Comparison of ENCODE assay signal across 7 mouse cellular contexts in the genomic region with DNA sequence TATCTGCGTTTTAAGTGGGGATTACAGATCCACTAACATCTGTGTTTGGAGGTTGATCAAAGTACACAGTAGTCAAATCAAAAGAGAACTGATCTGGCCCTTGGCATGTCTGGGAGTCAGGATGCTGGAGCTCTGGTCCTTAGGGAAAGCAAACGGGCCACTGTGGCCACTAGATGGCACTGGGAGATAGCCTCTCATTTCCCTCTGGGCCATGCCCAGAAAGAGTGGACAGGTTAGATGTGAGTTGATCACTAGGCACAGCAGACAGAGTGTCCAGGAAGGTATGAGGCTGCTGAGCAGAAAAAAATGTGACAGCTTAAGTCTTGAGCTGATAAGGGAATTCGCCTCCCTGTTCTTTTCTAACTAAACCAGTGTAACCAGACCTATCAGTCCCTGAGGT. TPM values are rescaled to one million over a fixed set of nuclear protein-coding genes. Genes with fewer than 3 reads are reported as not detected.
A peak's percentile ranks its signal among the peaks of the same experiment; 100 is the strongest.
DNase-seq lines count a peak whose midpoint lies in the region; TF ChIP-seq lines count a peak whose summit lies in the region.

No protein-coding gene starts in this region.

- peak; percentile 54 for TF ChIP-seq RAD21 in MEL (IDR thresholded peaks at IDR 0.05; ENCODE audit: low read depth, low read length)

- H3K9me3 ChIP-seq in MEL (replicated peaks; ENCODE audit: insufficient read depth, low read length) = no peaks in the 10 kb centered on the region

- H3K79me3 ChIP-seq in C2C12 (ENCODE audit: low read depth) = no peaks in the 10 kb centered on the region

- H3K4me1 ChIP-seq in MEL (ENCODE audit: control insufficient read depth in 1 of 2, insufficient read depth in 2 of 2, low read length in 2 of 2) = peaks cover 0 to 4% of the 10 kb centered on the region in 2 experiments; a peak in 3 of 4 replicates

- H3K79me2 ChIP-seq in C2C12 (ENCODE audit: control insufficient read depth, insufficient read depth) (no peaks in the 10 kb centered on the region), MEL (ENCODE audit: control insufficient read depth, insufficient read depth, low read length, poor library complexity) (no peaks in the 10 kb centered on the region)

- H3K27me3 ChIP-seq in C2C12 (ENCODE audit: control insufficient read depth, insufficient read depth, insufficient read length) (no peaks in the 10 kb centered on the region), MEL (ENCODE audit: control insufficient read depth in 1 of 2, insufficient read depth in 2 of 2, low read length in 2 of 2) (peaks cover 0 to 5% of the 10 kb centered on the region in 2 experiments; a peak in 2 of 4 replicates)

- peak; percentile 82 for TF ChIP-seq CTCF in C2C12 (IDR thresholded peaks at IDR 0.05; ENCODE audit: control insufficient read depth, insufficient read depth, insufficient read length)
- peak; percentile 41 to 65 (median 56) for TF ChIP-seq CTCF in MEL (IDR thresholded peaks at IDR 0.05 in 2 of 3, conservative IDR thresholded peaks at IDR 0.05 in 1 of 3; ENCODE audit: control insufficient read depth in 1 of 3, insufficient read depth in 1 of 3, low read depth in 2 of 3, low read length in 3 of 3, poor library complexity in 1 of 3, severe bottlenecking in 1 of 3)

- H3K36me3 ChIP-seq in C2C12 (ENCODE audit: control insufficient read depth, insufficient read depth) (no peaks in the 10 kb centered on the region), MEL (ENCODE audit: control insufficient read depth in 1 of 2, insufficient read depth in 2 of 2, low read length in 2 of 2) (no peaks in the 10 kb centered on the region)

- no peak overlapping the region for H3ac ChIP-seq in C2C12 (ENCODE audit: control insufficient read depth, insufficient read length, low read depth)

- DNase-seq in MEL (ENCODE audit: low read depth, low spot score) = peak; percentile 23
- peak; percentile 82 to 88 for DNase-seq in cerebellum, postnatal 25 days
- peak; percentile 37 for DNase-seq in gastrocnemius, postnatal 25 days
- peak; percentile 76 to 83 for DNase-seq in kidney, postnatal 4 days
- DNase-seq in lung, postnatal 14 days = peak; percentile 82
- peak; percentile 9 to 11 for DNase-seq in spleen, postnatal 14 days (ENCODE audit: low spot score in 2 of 2)

- TF ChIP-seq EP300 in MEL (IDR thresholded peaks at IDR 0.05; ENCODE audit: low read depth in 1 of 2, low read length in 2 of 2) = no peak

- H3K4me3 ChIP-seq in C2C12 (ENCODE audit: insufficient read depth, poor library complexity, severe bottlenecking) = no peak overlapping the region
- H3K4me3 ChIP-seq in MEL (ENCODE audit: control insufficient read depth in 1 of 2, insufficient read depth in 1 of 2, low read depth in 2 of 2, low read length in 2 of 2) = no peak overlapping the region

- TF ChIP-seq POLR2A in MEL (IDR thresholded peaks at IDR 0.05; ENCODE audit: control insufficient read depth in 1 of 2, insufficient read depth in 1 of 2, low read depth in 1 of 2, low read length in 2 of 2, poor library complexity in 1 of 2) = no peak

- no peak overlapping the region for H3K27ac ChIP-seq in MEL (ENCODE audit: control insufficient read depth, low read depth, low read length)

- no peak overlapping the region for H3K9ac ChIP-seq in MEL (ENCODE audit: control insufficient read depth, low read depth, low read length, poor library complexity, severe bottlenecking)

TF ChIP-seq in C2C12, 6 proteins besides CTCF, POLR2A, EP300 and RAD21:
- no peak for TF ChIP-seq FOSL1 (IDR thresholded peaks at IDR 0.05; ENCODE audit: insufficient read depth, low read length, poor library complexity, severe bottlenecking)
- no peak for TF ChIP-seq CEBPB (IDR thresholded peaks at IDR 0.05; ENCODE audit: low read depth)
- no peak for TF ChIP-seq MYOG (IDR thresholded peaks at IDR 0.05; ENCODE audit: control insufficient read depth, extremely low read depth, insufficient read length)
- no peak for TF ChIP-seq MAX (IDR thresholded peaks at IDR 0.05)
- TF ChIP-seq MYOD1 (IDR thresholded peaks at IDR 0.05; ENCODE audit: control insufficient read depth, insufficient read length, low read depth) = no peak
- no peak for TF ChIP-seq USF1 (IDR thresholded peaks at IDR 0.05; ENCODE audit: low read depth)

TF ChIP-seq in MEL, 35 proteins besides CTCF, POLR2A, EP300 and RAD21:
- TF ChIP-seq ZC3H11A (IDR thresholded peaks at IDR 0.05; ENCODE audit: low read depth, low read length) (peak; percentile 39; the same call in 1 of the 2 replicates), SMC3 (IDR thresholded peaks at IDR 0.05; ENCODE audit: low read depth, low read length) (peak; percentile 49), NELFE (IDR thresholded peaks at IDR 0.05; ENCODE audit: low read depth, low read length) (no peak), MAX (IDR thresholded peaks at IDR 0.05; ENCODE audit: low read length) (no peak)

RNA-seq across cellular contexts. Expression of a gene that starts 6.1 kb away (rescaled TPM):
- polyA plus RNA-seq in C2C12 (2012; fragmentation: generic; extraction: Trizol) (1.1 TPM), MEL (2012; ENCODE audit: insufficient read depth in 1 of 2, insufficient read length in 2 of 2, low read depth in 1 of 2, low replicate concordance in 2 of 2, missing spikeins in 1 of 2) (1 to 10 TPM in 1 of 2 experiments, not detected in 1; 2.3 TPM)
- total RNA-seq in MEL (2012; rRNA removed) = 0.35 and 0.39 TPM in 2 replicates
- total RNA-seq in gastrocnemius, postnatal 25 days (2021) = 1 to 10 TPM; 1.3 to 2.3 TPM

RNA-seq across cellular contexts. Expression of a gene that starts 15.5 kb away (rescaled TPM):
- polyA plus RNA-seq in C2C12 (2012; fragmentation: generic; extraction: Trizol) (0.59 TPM), MEL (2012; ENCODE audit: insufficient read depth in 1 of 2, insufficient read length in 2 of 2, low read depth in 1 of 2, low replicate concordance in 2 of 2, missing spikeins in 1 of 2) (10 to 100 TPM in 1 of 2 experiments, not detected in 1; 20.5 TPM)
- 13.5 and 13.8 TPM in 2 replicates for total RNA-seq in MEL (2012; rRNA removed)
- total RNA-seq in gastrocnemius, postnatal 25 days (2021) = 1 to 10 TPM; 8.5 to 9.5 TPM

Comparison
In these comparisons a context has a peak if more than half of its experiments do, and no peak if none do; other contexts are left out.
1. DNase-seq: peak in every context shown above with its lines; median percentile 85 in cerebellum, postnatal 25 days; 82 in lung, postnatal 14 days; 80 in kidney, postnatal 4 days; 37 in gastrocnemius, postnatal 25 days; 23 in MEL; 10 in spleen, postnatal 14 days.